Mouse (Mus musculus) testis, adult 2 months (tissue): ENCODE results near the gene Trpm4.

Experiments
- CTCF ChIP-seq: fragments of 200-500 bp; IDR thresholded peaks from 2 replicates; pipeline ENCODE4 v1.5.1; 2012; ENCODE audit warnings: low read depth, mild to moderate bottlenecking, inconsistent platforms, low read length, moderate library complexity; ENCODE audit not compliant: control insufficient read depth, insufficient read depth, insufficient replicate concordance
- POLR2A ChIP-seq: fragments of 200-500 bp; IDR thresholded peaks from 2 replicates; pipeline ENCODE4 v1.6.1; 2012; ENCODE audit warnings: low read depth, mild to moderate bottlenecking, inconsistent platforms, low read length, moderate library complexity; ENCODE audit not compliant: control insufficient read depth

DNA sequence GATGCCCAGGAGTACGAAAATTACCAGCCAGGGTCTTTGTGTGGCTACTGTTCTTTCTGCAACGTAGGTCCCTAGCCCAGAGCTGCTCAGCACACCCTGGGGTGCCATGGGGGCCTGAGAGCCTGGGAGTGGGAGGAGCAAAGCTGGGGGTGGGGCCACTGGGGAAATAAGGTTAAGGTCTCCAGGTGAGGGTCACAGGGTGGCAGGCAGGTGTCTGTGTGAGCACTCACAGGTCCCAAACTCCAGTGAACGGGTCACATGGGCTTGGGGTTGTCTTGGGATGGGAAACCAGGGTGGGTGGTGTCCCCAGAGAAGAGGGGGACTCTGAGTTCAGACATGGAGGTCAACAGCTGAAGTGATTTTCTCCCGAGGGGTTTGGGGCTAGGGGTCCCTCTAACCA lies 3.9 kb upstream of the Trpm4 start:
- TF ChIP-seq POLR2A (no peak), CTCF (no peak)
